Mouse (Mus musculus) stomach, postnatal 0 days (tissue): ENCODE data around the gene Pcgf1.

Experiments
- CTCF ChIP-seq: IDR thresholded peaks from 2 replicates; pipeline ENCODE4 v1.5.1; 2016; ENCODE audit warnings: antibody characterized with exemption, low read depth, mild to moderate bottlenecking, moderate library complexity
- EP300 ChIP-seq: optimal IDR thresholded peaks from 2 replicates; pipeline ENCODE3; 2016; ENCODE audit warnings: antibody characterized with exemption

DNA sequence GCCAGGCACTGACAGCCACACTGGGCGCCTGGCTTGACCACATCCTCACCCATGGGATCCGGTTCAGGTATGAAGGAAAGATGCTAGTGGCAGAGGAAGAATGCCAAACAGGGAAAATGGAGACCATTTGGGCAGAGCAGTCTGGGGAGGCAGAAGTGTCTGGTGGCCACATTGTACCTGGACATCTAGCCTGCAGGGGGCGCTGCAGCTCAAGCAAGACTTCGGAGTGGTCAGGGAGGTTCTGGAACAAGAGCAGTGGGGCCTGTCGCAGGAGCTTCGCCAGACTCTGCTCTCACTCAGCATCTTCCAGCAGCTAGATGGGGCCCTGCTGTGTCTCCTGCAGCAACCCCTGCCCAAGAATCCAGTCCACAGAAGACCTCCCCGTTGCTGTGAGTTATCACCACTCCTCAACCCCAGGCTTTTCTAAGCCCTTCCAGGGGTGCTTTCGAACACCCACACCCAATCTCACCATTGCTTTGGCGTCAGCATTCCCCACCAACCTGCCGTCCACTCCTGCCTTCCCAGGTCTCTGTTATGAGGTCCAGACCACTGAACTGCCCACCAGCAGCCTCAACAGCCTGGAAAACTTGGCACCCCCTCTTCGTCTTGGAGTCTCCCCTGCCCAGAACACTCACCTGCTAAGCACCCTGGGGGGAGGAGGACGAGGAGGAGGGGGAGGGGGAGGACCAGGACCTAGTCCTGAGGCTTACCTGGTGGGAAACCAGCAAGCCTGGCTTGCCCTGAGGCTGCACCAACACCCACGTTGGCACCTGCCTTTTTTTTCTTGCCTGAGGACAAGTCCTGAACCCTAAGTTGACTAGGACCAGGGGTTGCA is 30.1 kb downstream of the Pcgf1 start:
- TF ChIP-seq CTCF = peak; percentile 90
- TF ChIP-seq EP300 = no peak
